Mouse (Mus musculus) limb, embryonic 13.5 days (tissue): ENCODE measurements around the gene Btn1a1. TPM values are rescaled to one million over a fixed set of nuclear protein-coding genes. Genes with fewer than 3 reads are reported as not detected.

Experiments used
- ATAC-seq: fragments of 200-750 bp; cut with Nextera tagmentation; 2 replicates; pipeline ENCODE4 v1.8.0; 2017; ENCODE audit warnings: low read depth, moderate number of reproducible peaks, moderate TSS enrichment; ENCODE audit not compliant: low FRiP score
- H3K27ac ChIP-seq: fragments of 300-500 bp; sonication (generic); 2 replicates; pipeline ENCODE4 v1.5.1; 2015; ENCODE audit warnings: inconsistent platforms, mild to moderate bottlenecking, moderate library complexity
- H3K27me3 ChIP-seq: fragments of 300-500 bp; sonication (generic); 2 replicates; pipeline ENCODE4 v1.6.1; 2015; ENCODE audit warnings: mild to moderate bottlenecking, inconsistent platforms
- H3K36me3 ChIP-seq: fragments of 300-500 bp; sonication (generic); 2 replicates; pipeline ENCODE4 v1.6.1; 2015; ENCODE audit warnings: inconsistent platforms, mild to moderate bottlenecking, moderate library complexity
- H3K4me1 ChIP-seq: fragments of 300-500 bp; sonication (generic); 2 replicates; pipeline ENCODE4 v1.6.1; 2015; ENCODE audit warnings: inconsistent platforms
- H3K4me2 ChIP-seq: fragments of 300-500 bp; sonication (generic); replicated peaks from 2 replicates; pipeline ENCODE4 v1.6.1; 2015; ENCODE audit warnings: inconsistent platforms, mild to moderate bottlenecking, moderate library complexity
- H3K4me3 ChIP-seq: fragments of 300-500 bp; sonication (generic); 2 replicates; pipeline ENCODE4 v1.5.1; 2015; ENCODE audit warnings: moderate library complexity, mild to moderate bottlenecking, inconsistent platforms
- H3K9ac ChIP-seq: fragments of 300-500 bp; sonication (generic); 2 replicates; pipeline ENCODE4 v1.6.1; 2015; ENCODE audit warnings: mild to moderate bottlenecking, inconsistent platforms
- H3K9me3 ChIP-seq: fragments of 300-500 bp; sonication (generic); 2 replicates; pipeline ENCODE4 v1.6.1; 2016; ENCODE audit warnings: inconsistent platforms
- WGBS: fragments of 180-500 bp; shearing (Covaris S2); methylation state at CpG from one replicate; pipeline ENCODE4 v1.1.7; 2015; 5-methylcytosine and 5-hydroxymethylcytosine counted together
- polyA plus RNA-seq: library from polyadenylated mRNA; unstranded; fragments of >200 nt; fragmentation: Nextera tagmentation; extraction: Ambion mirVana; gene quantifications from 2 replicates; pipeline ENCODE4 v1.2.1, GENCODE M21; 2015

The Btn1a1 gene
- 0.19 and 0.45 TPM in 2 replicates for polyA plus RNA-seq

- ATAC-seq, result no peak
- Histone ChIP-seq H3K9ac (peak within 1 kb of the TSS; percentile 68), H3K27ac (no peak within 1 kb of the TSS), H3K4me3 (peak within 1 kb of the TSS; percentile 57), H3K4me1 (peaks cover 25% of the 10 kb centered on the region), H3K36me3 (no peaks in the 10 kb centered on the region), H3K9me3 (no peaks in the 10 kb centered on the region), H3K4me2 (peak within 1 kb of the TSS; percentile 83), H3K27me3 (no peaks in the 10 kb centered on the region; the same call in 1 of the 2 replicates)
- WGBS, result 4% methylated on average over 7 of the region's 7 CpGs
These were observed at the start of gene Btn1a1 for GRCm38 (mm10) chr13:23465600-23466109. TSS of gene Btn1a1 (minus strand) at chr13:23465901.

- Histone ChIP-seq H3K9me3 (no peaks in the 10 kb centered on the region), H3K27ac (no peak overlapping the region), H3K27me3 (no peaks in the 10 kb centered on the region), H3K4me2 (no peak overlapping the region), H3K4me1 (peaks cover 4% of the 10 kb centered on the region; the same call in 1 of the 2 replicates), H3K36me3 (no peaks in the 10 kb centered on the region), H3K9ac (no peak overlapping the region), H3K4me3 (no peak overlapping the region)
- no peak for ATAC-seq
- WGBS, result 82% methylated on average over 5 of the region's 5 CpGs
These were observed 49.6 kb upstream of the Btn1a1 start for GRCm38 (mm10) chr13:23515281-23515680.

GRCm38 (mm10) chr13:23513517-23513916, 47.8 kb upstream of the Btn1a1 start:
- Histone ChIP-seq H3K9ac (no peak overlapping the region), H3K4me1 (peaks cover 4% of the 10 kb centered on the region; the same call in 1 of the 2 replicates), H3K4me2 (no peak overlapping the region), H3K27ac (no peak overlapping the region), H3K27me3 (no peaks in the 10 kb centered on the region), H3K9me3 (no peaks in the 10 kb centered on the region), H3K4me3 (no peak overlapping the region), H3K36me3 (no peaks in the 10 kb centered on the region)
- no peak for ATAC-seq
- 89% methylated on average over 1 of the region's 1 CpGs for WGBS

- WGBS, result 25% methylated on average over 1 of the region's 1 CpGs
- H3K9me3 ChIP-seq, result no peaks in the 10 kb centered on the region
- no peak overlapping the region for H3K9ac ChIP-seq
- peaks cover 9% of the 10 kb centered on the region for H3K4me1 ChIP-seq
- no peaks in the 10 kb centered on the region for H3K27me3 ChIP-seq
- no peak overlapping the region for H3K27ac ChIP-seq
- no peak for ATAC-seq
- H3K4me3 ChIP-seq, result no peak overlapping the region
- H3K4me2 ChIP-seq, result no peak overlapping the region
- no peaks in the 10 kb centered on the region for H3K36me3 ChIP-seq
These were observed 44.4 kb upstream of the Btn1a1 start for GRCm38 (mm10) chr13:23510127-23510526.

- H3K4me1 ChIP-seq, result peaks cover 15% of the 10 kb centered on the region
- H3K27me3 ChIP-seq, result no peaks in the 10 kb centered on the region
- H3K36me3 ChIP-seq, result no peaks in the 10 kb centered on the region
- H3K27ac ChIP-seq, result no peak overlapping the region
- WGBS, result 29% methylated on average over 14 of the region's 14 CpGs
- H3K9me3 ChIP-seq, result no peaks in the 10 kb centered on the region
- no peak for ATAC-seq
- peak overlapping the region; percentile 61 for H3K4me2 ChIP-seq
- no peak overlapping the region for H3K9ac ChIP-seq
- H3K4me3 ChIP-seq, result no peak overlapping the region
These were observed 41.3 kb upstream of the Btn1a1 start for GRCm38 (mm10) chr13:23506819-23507515.

- no peak overlapping the region for H3K9ac ChIP-seq
- no peaks in the 10 kb centered on the region for H3K27me3 ChIP-seq
- H3K9me3 ChIP-seq, result no peaks in the 10 kb centered on the region
- H3K4me2 ChIP-seq, result peak overlapping the region; percentile 61
- H3K36me3 ChIP-seq, result no peaks in the 10 kb centered on the region
- H3K27ac ChIP-seq, result no peak overlapping the region
- H3K4me1 ChIP-seq, result peaks cover 18% of the 10 kb centered on the region
- ATAC-seq, result no peak
- H3K4me3 ChIP-seq, result peak overlapping the region; percentile 33
- WGBS, result 8% methylated on average over 13 of the region's 13 CpGs
These were observed 40.6 kb upstream of the Btn1a1 start for GRCm38 (mm10) chr13:23506351-23506750.

GRCm38 (mm10) chr13:23505662-23506345, 40.1 kb upstream of the Btn1a1 start:
- ATAC-seq, result no peak
- peak overlapping the region; percentile 28; the same call in 1 of the 2 replicates for H3K27ac ChIP-seq
- no peaks in the 10 kb centered on the region for H3K36me3 ChIP-seq
- WGBS, result 8% methylated on average over 14 of the region's 14 CpGs
- no peaks in the 10 kb centered on the region for H3K9me3 ChIP-seq
- H3K4me2 ChIP-seq, result peak overlapping the region; percentile 61
- H3K27me3 ChIP-seq, result no peaks in the 10 kb centered on the region
- H3K9ac ChIP-seq, result peak overlapping the region; percentile 51
- peak overlapping the region; percentile 33 for H3K4me3 ChIP-seq
- peaks cover 18% of the 10 kb centered on the region for H3K4me1 ChIP-seq

- Histone ChIP-seq H3K36me3 (no peaks in the 10 kb centered on the region), H3K27ac (no peak overlapping the region), H3K27me3 (no peaks in the 10 kb centered on the region), H3K9me3 (no peaks in the 10 kb centered on the region), H3K9ac (no peak overlapping the region), H3K4me3 (no peak overlapping the region), H3K4me1 (peaks cover 26% of the 10 kb centered on the region), H3K4me2 (peak overlapping the region; percentile 27)
- no peak for ATAC-seq
- WGBS, result under 1% methylated on average over 9 of the region's 9 CpGs
These were observed 38.1 kb upstream of the Btn1a1 start for GRCm38 (mm10) chr13:23503797-23504196.

- no peaks in the 10 kb centered on the region for H3K27me3 ChIP-seq
- H3K4me3 ChIP-seq, result no peak overlapping the region
- no peak for ATAC-seq
- 51% methylated on average over 4 of the region's 4 CpGs for WGBS
- H3K36me3 ChIP-seq, result no peaks in the 10 kb centered on the region
- no peak overlapping the region for H3K9ac ChIP-seq
- peaks cover 35% of the 10 kb centered on the region for H3K4me1 ChIP-seq
- H3K4me2 ChIP-seq, result no peak overlapping the region
- H3K27ac ChIP-seq, result no peak overlapping the region
- no peaks in the 10 kb centered on the region for H3K9me3 ChIP-seq
These were observed 37.2 kb upstream of the Btn1a1 start for GRCm38 (mm10) chr13:23502916-23503315.

- H3K27ac ChIP-seq, result no peak overlapping the region
- no peak for ATAC-seq
- peaks cover 38% of the 10 kb centered on the region for H3K4me1 ChIP-seq
- no peaks in the 10 kb centered on the region for H3K36me3 ChIP-seq
- H3K9me3 ChIP-seq, result no peaks in the 10 kb centered on the region
- WGBS, result 30% methylated on average over 9 of the region's 9 CpGs
- peak overlapping the region; percentile 43 for H3K4me2 ChIP-seq
- H3K9ac ChIP-seq, result no peak overlapping the region
- peaks cover 2% of the 10 kb centered on the region; the same call in 1 of the 2 replicates for H3K27me3 ChIP-seq
- peak overlapping the region; percentile 8; the same call in 1 of the 2 replicates for H3K4me3 ChIP-seq
These were observed 36.4 kb upstream of the Btn1a1 start for GRCm38 (mm10) chr13:23502031-23502567.

- H3K36me3 ChIP-seq, result no peaks in the 10 kb centered on the region
- no peak for ATAC-seq
- no peak overlapping the region for H3K9ac ChIP-seq
- H3K27me3 ChIP-seq, result peaks cover 3% of the 10 kb centered on the region; the same call in 1 of the 2 replicates
- H3K27ac ChIP-seq, result no peak overlapping the region
- H3K4me2 ChIP-seq, result peak overlapping the region; percentile 43
- 24% methylated on average over 5 of the region's 5 CpGs for WGBS
- H3K4me3 ChIP-seq, result peak overlapping the region; percentile 8
- H3K4me1 ChIP-seq, result peaks cover 38% of the 10 kb centered on the region
- no peaks in the 10 kb centered on the region for H3K9me3 ChIP-seq
These were observed 35.8 kb upstream of the Btn1a1 start for GRCm38 (mm10) chr13:23501511-23501910.
